Mouse (Mus musculus) myocyte (in vitro differentiated cells): Measurements from ENCODE around the gene Cerk. TPM values are rescaled to one million over a fixed set of nuclear protein-coding genes. Genes with fewer than 3 reads are reported as not detected.

Experiments
- H3K27me3 ChIP-seq: one replicate; pipeline ENCODE4 v1.6.1; 2011; ENCODE audit not compliant: control insufficient read depth, insufficient read depth, insufficient read length
- H3K36me3 ChIP-seq: one replicate; pipeline ENCODE4 v1.6.1; 2011; ENCODE audit not compliant: control insufficient read depth, insufficient read depth
- H3K4me2 ChIP-seq: one replicate; pipeline ENCODE4 v1.6.1; 2011; ENCODE audit warnings: low read depth, control low read depth
- H3K4me3 ChIP-seq: one replicate; pipeline ENCODE4 v1.5.1; 2011; ENCODE audit warnings: mild to moderate bottlenecking, control low read depth, moderate library complexity
- H3K79me2 ChIP-seq: one replicate; pipeline ENCODE4 v1.6.1; 2011; ENCODE audit not compliant: control insufficient read depth, insufficient read depth
- H3ac ChIP-seq: one replicate; pipeline ENCODE4 v1.6.1; 2011; ENCODE audit not compliant: control insufficient read depth, insufficient read length
- CEBPB ChIP-seq: IDR thresholded peaks from 2 replicates; pipeline ENCODE4 v1.6.1; 2011; ENCODE audit warnings: mild to moderate bottlenecking, moderate library complexity; ENCODE audit not compliant: poor library complexity, insufficient read depth, severe bottlenecking
- E2F4 ChIP-seq: IDR thresholded peaks from one replicate; pipeline ENCODE4 v1.6.1; 2011; ENCODE audit warnings: mild to moderate bottlenecking, control low read depth, moderate library complexity; ENCODE audit not compliant: insufficient read depth
- MAX ChIP-seq: IDR thresholded peaks from one replicate; pipeline ENCODE4 v1.6.1; 2011; ENCODE audit warnings: low read depth, mild to moderate bottlenecking, control low read depth
- MYOD1 ChIP-seq, 3 experiments: IDR thresholded peaks; one replicate each; pipeline ENCODE4 v1.6.1; 2011; ENCODE audit warnings: control low read depth in 2 of 3, low read depth in 2 of 3, mild to moderate bottlenecking in 2 of 3, moderate library complexity in 1 of 3; ENCODE audit not compliant: insufficient read length in 2 of 3, control insufficient read depth in 1 of 3
- MYOG ChIP-seq, 3 experiments: IDR thresholded peaks; one replicate each; pipeline ENCODE4 v1.6.1; 2011; ENCODE audit warnings: control low read depth in 2 of 3, low read depth in 2 of 3, mild to moderate bottlenecking in 2 of 3; ENCODE audit not compliant: insufficient read length in 2 of 3, control insufficient read depth in 1 of 3, insufficient read depth in 1 of 3
- POLR2A ChIP-seq: IDR thresholded peaks from one replicate; pipeline ENCODE4 v1.6.1; 2011; ENCODE audit warnings: low read depth, mild to moderate bottlenecking, control low read depth, moderate library complexity; ENCODE audit not compliant: insufficient read length
- POLR2AphosphoS2 ChIP-seq: IDR thresholded peaks from one replicate; pipeline ENCODE4 v1.6.1; 2011; ENCODE audit warnings: low read depth, control low read depth; ENCODE audit not compliant: insufficient read length
- REST ChIP-seq: IDR thresholded peaks from one replicate; pipeline ENCODE4 v1.6.1; 2011; ENCODE audit warnings: mild to moderate bottlenecking, control low read depth, moderate library complexity; ENCODE audit not compliant: insufficient read depth, insufficient read length
- SRF ChIP-seq: IDR thresholded peaks from one replicate; pipeline ENCODE4 v1.6.1; 2011; ENCODE audit warnings: low read depth; ENCODE audit not compliant: control insufficient read depth, insufficient read length
- TCF12 ChIP-seq: IDR thresholded peaks from one replicate; pipeline ENCODE4 v1.6.1; 2011; ENCODE audit warnings: mild to moderate bottlenecking, control low read depth; ENCODE audit not compliant: poor library complexity, insufficient read depth, severe bottlenecking
- TCF3 ChIP-seq: IDR thresholded peaks from one replicate; pipeline ENCODE4 v1.6.1; 2011; ENCODE audit warnings: low read depth, control low read depth; ENCODE audit not compliant: insufficient read length
- USF1 ChIP-seq: IDR thresholded peaks from one replicate; pipeline ENCODE4 v1.6.1; 2011; ENCODE audit warnings: low read depth, mild to moderate bottlenecking, control low read depth, moderate library complexity
- polyA plus RNA-seq: library from polyadenylated mRNA; unstranded; fragments of >200 nt; fragmentation: generic; extraction: Trizol; gene quantifications from one replicate; pipeline ENCODE4 v1.2.1, GENCODE M21; 2012; ENCODE audit warnings: missing spikeins

Cerk gene
- polyA plus RNA-seq, 1 experiment, result 13.8 TPM

- TF ChIP-seq CEBPB, result no peak
- no peak for TF ChIP-seq POLR2AphosphoS2
- H3K4me3 ChIP-seq, result no peak overlapping the region
- no peak overlapping the region for H3K4me2 ChIP-seq
- peaks cover 4% of the 10 kb centered on the region for H3K36me3 ChIP-seq
- H3K79me2 ChIP-seq, result no peaks in the 10 kb centered on the region
- H3K27me3 ChIP-seq, result no peaks in the 10 kb centered on the region
- H3ac ChIP-seq, result no peak overlapping the region
Measured at GRCm38 (mm10) chr15:86105751-86106150, 80.2 kb downstream of the Cerk start.

GRCm38 (mm10) chr15:86105345-86105697, 80.6 kb downstream of the Cerk start:
- TF ChIP-seq USF1 (no peak), POLR2AphosphoS2 (no peak), CEBPB (no peak), MYOG (IDR thresholded peaks at IDR 0.05; ENCODE audit: control insufficient read depth in 1 of 3, insufficient read depth in 1 of 3, insufficient read length in 2 of 3, low read depth in 2 of 3) (no peak), TCF3 (no peak), POLR2A (no peak), REST (no peak), TCF12 (no peak), MAX (no peak), E2F4 (no peak), MYOD1 (IDR thresholded peaks at IDR 0.05; ENCODE audit: control insufficient read depth in 1 of 3, insufficient read length in 2 of 3, low read depth in 2 of 3) (no peak), SRF (no peak)

DNA sequence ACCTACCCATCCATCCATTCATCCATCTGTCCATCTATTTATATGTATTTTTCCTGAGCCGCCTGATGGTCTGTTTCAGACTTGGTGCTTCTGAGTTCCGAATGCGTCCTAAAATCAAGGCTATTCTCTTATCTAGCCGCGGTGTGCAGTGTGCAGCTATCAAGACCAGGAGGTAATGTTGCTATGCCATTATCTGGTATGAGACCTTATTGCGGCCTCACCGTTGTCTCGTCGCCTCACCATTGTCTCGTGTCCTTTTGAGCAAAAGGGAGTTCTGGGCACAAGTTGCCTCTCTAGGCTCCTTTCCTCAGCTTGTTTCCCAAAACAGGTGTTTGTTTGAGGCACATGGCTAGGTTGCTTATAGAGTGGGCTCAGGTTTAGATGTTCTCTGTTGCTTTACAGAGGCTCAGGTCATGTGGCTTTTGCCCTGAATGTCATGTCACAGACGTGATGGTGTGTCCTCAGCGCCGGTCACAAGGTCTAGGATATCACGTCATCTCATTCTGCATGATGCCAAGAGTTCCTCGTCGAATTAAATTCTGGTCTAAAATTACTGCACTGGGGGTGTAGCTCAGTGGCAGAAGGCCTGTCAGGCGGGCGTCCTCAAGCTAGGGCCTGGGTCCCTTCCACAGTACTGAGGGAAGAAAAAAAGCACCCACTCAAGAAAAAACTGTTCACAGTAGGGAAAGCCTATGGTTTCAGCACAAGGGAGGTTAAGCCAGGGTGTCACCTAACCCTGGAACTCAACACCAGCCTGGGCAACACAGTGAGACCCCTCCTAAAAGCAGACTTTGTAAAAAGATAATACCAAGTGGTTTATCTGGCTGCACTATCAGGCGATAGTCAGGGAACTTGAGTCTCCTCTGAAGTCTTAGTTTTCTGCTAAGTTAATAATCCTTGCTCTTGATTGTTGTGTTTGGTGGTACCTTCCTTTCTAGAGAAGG, 81.3 kb downstream of the Cerk start:
- Histone ChIP-seq H3K4me2 (no peak overlapping the region), H3K36me3 (peaks cover 4% of the 10 kb centered on the region), H3ac (no peak overlapping the region), H3K4me3 (no peak overlapping the region), H3K79me2 (no peaks in the 10 kb centered on the region), H3K27me3 (no peaks in the 10 kb centered on the region)
- TF ChIP-seq TCF12 (no peak), USF1 (no peak), MYOD1 (IDR thresholded peaks at IDR 0.05; ENCODE audit: control insufficient read depth in 1 of 3, insufficient read length in 2 of 3, low read depth in 2 of 3) (no peak), E2F4 (no peak), MAX (no peak), SRF (no peak)

More at GRCm38 (mm10) chr15:86105345-86105697, 80.6 kb downstream of the Cerk start:
- H3K4me3 ChIP-seq, result no peak overlapping the region
- H3K79me2 ChIP-seq, result no peaks in the 10 kb centered on the region
- H3K36me3 ChIP-seq, result peaks cover 4% of the 10 kb centered on the region
- H3K4me2 ChIP-seq, result no peak overlapping the region
- no peak overlapping the region for H3ac ChIP-seq
- no peaks in the 10 kb centered on the region for H3K27me3 ChIP-seq

- H3K27me3 ChIP-seq, result no peaks in the 10 kb centered on the region
- no peaks in the 10 kb centered on the region for H3K79me2 ChIP-seq
- no peak overlapping the region for H3ac ChIP-seq
- H3K4me2 ChIP-seq, result no peak overlapping the region
- H3K36me3 ChIP-seq, result peaks cover 4% of the 10 kb centered on the region
- H3K4me3 ChIP-seq, result no peak overlapping the region
- TF ChIP-seq USF1, result no peak
- TF ChIP-seq E2F4, result no peak
- TF ChIP-seq TCF12, result no peak
- TF ChIP-seq SRF, result no peak
- TF ChIP-seq MYOD1 (IDR thresholded peaks at IDR 0.05; ENCODE audit: control insufficient read depth in 1 of 3, insufficient read length in 2 of 3, low read depth in 2 of 3), result no peak
- TF ChIP-seq POLR2AphosphoS2, result no peak
- TF ChIP-seq POLR2A, result no peak
Measured at GRCm38 (mm10) chr15:86102308-86102707, 83.6 kb downstream of the Cerk start.

DNA sequence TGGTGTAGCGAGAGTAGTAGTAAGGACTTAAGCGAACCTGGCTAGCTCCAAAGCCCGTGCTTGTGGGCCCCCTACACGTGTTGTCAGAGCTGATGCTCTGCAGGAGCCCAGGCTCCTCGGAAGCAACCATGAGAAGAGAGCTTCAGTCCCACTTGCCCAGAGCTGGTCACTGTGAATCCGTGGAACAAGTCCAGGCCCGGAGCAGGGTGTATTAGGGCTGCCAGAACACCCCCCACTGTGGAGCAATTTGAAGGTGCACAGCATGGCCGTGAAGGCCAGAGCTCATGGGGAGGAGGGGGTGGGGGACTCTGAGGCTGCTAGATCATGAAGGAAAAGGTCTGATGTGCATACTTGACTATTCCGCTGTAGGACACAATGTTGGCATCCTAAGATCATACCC, 84.4 kb downstream of the Cerk start:
- Histone ChIP-seq H3K79me2 (no peaks in the 10 kb centered on the region), H3K27me3 (no peaks in the 10 kb centered on the region), H3K4me3 (no peak overlapping the region), H3K4me2 (no peak overlapping the region), H3ac (no peak overlapping the region), H3K36me3 (peaks cover 4% of the 10 kb centered on the region)
- no peak for TF ChIP-seq MYOG (IDR thresholded peaks at IDR 0.05; ENCODE audit: control insufficient read depth in 1 of 3, insufficient read depth in 1 of 3, insufficient read length in 2 of 3, low read depth in 2 of 3)
- no peak for TF ChIP-seq CEBPB
- TF ChIP-seq USF1, result no peak
- TF ChIP-seq TCF3, result no peak
- no peak for TF ChIP-seq REST
- no peak for TF ChIP-seq SRF
- TF ChIP-seq POLR2AphosphoS2, result no peak
- no peak for TF ChIP-seq MYOD1 (IDR thresholded peaks at IDR 0.05; ENCODE audit: control insufficient read depth in 1 of 3, insufficient read length in 2 of 3, low read depth in 2 of 3)
- TF ChIP-seq MAX, result no peak
- TF ChIP-seq E2F4, result no peak
- TF ChIP-seq POLR2A, result no peak
- no peak for TF ChIP-seq TCF12
